Comparison of ENCODE assay signal across 28 mouse cellular contexts in the genomic region with DNA sequence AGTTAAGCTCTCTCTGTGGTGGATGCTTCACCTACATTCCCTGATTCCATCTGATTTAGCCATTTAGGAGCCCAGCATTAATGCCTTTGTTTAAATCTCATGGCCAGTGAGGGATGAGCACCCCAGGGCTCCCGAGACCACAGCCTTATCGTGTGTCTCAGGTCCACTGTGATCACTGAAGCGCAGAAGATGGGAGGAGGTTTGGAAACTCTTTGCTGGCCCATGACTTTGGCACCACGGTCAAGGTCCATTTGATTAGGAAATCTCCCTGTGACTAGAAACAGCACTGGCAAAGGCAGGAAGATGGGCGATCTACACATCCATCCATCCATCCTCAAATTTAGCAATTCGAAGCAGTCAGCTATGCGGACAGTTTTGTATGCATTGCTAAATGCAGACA. TPM values are rescaled to one million over a fixed set of nuclear protein-coding genes. Genes with fewer than 3 reads are reported as not detected.
DNase-seq lines count a peak whose midpoint lies in the region; ATAC-seq and TF ChIP-seq lines count a peak whose summit lies in the region.
"Had no signal": no experiment of that assay in that cellular context is flagged by ENCODE, and none has a peak within 500 bp of the region (broad histone marks: within the 10 kb centered on the region; RNA-seq: fewer than 3 reads in every experiment).

No protein-coding gene starts in this region.

- ATAC-seq in forebrain, postnatal 0 days, result no peak
- ATAC-seq in forebrain, embryonic 12.5 days (ENCODE audit: low FRiP score), result no peak
- ATAC-seq in kidney, embryonic 16.5 days (ENCODE audit: low FRiP score, low TSS enrichment), result peak; percentile 49; the same call in 1 of the 2 replicates
- ATAC-seq: forebrain, embryonic 14.5 days; hindbrain, postnatal 0 days; inflammation-experienced regulatory T-cells, adult 6 months; intestine, embryonic 16.5 days; Patski had no signal

- no peaks in the 10 kb centered on the region for H3K36me3 ChIP-seq in forebrain, postnatal 0 days (ENCODE audit: insufficient read depth)
- no peaks in the 10 kb centered on the region for H3K36me3 ChIP-seq in forebrain, embryonic 12.5 days (replicated peaks)
- H3K36me3 ChIP-seq in kidney, embryonic 16.5 days (ENCODE audit: insufficient read depth, low read length), result no peaks in the 10 kb centered on the region
- H3K36me3 ChIP-seq: embryonic facial prominence, embryonic 12.5 days; embryonic facial prominence, embryonic 15.5 days; G1E; heart, embryonic 10.5 days; heart, embryonic 13.5 days had no signal

- no peaks in the 10 kb centered on the region; the same call in 1 of the 2 replicates for H3K4me1 ChIP-seq in forebrain, postnatal 0 days (ENCODE audit: insufficient read depth)
- H3K4me1 ChIP-seq in forebrain, embryonic 12.5 days, result no peaks in the 10 kb centered on the region
- H3K4me1 ChIP-seq in kidney, embryonic 16.5 days (ENCODE audit: insufficient read depth, low read length), result no peaks in the 10 kb centered on the region
- H3K4me1 ChIP-seq: embryonic facial prominence, embryonic 12.5 days; embryonic facial prominence, embryonic 15.5 days; heart, embryonic 10.5 days; heart, embryonic 13.5 days had no signal

- WGBS in forebrain, postnatal 0 days, result 77% methylated on average over 7 of the region's 7 CpGs
- 84% methylated on average over 7 of the region's 7 CpGs for WGBS in forebrain, embryonic 12.5 days
- WGBS in kidney, embryonic 16.5 days, result 59% methylated on average over 7 of the region's 7 CpGs

- TF ChIP-seq CTCF in forebrain, postnatal 0 days (IDR thresholded peaks at IDR 0.05; ENCODE audit: low read depth), result no peak

- no peaks in the 10 kb centered on the region for H3K27me3 ChIP-seq in forebrain, postnatal 0 days (ENCODE audit: insufficient read depth, low read length)
- H3K27me3 ChIP-seq in forebrain, embryonic 12.5 days, result no peaks in the 10 kb centered on the region
- no peaks in the 10 kb centered on the region for H3K27me3 ChIP-seq in kidney, embryonic 16.5 days (ENCODE audit: insufficient read depth, low read length)
- H3K27me3 ChIP-seq: CH12.LX; embryonic facial prominence, embryonic 12.5 days; embryonic facial prominence, embryonic 15.5 days; heart, embryonic 13.5 days had no signal

- no peak overlapping the region for H3K4me2 ChIP-seq in forebrain, postnatal 0 days (ENCODE audit: low read depth)
- H3K4me2 ChIP-seq in forebrain, embryonic 12.5 days, result no peak overlapping the region
- H3K4me2 ChIP-seq in kidney, embryonic 16.5 days (replicated peaks; ENCODE audit: low read depth, low read length), result no peak overlapping the region
- H3K4me2 ChIP-seq: embryonic facial prominence, embryonic 12.5 days; embryonic facial prominence, embryonic 15.5 days; heart, embryonic 13.5 days; hindbrain, embryonic 14.5 days had no signal

- peak; percentile 17 for DNase-seq in adrenal gland, postnatal 14 days
- no peak for DNase-seq in adrenal gland, postnatal 25 days
- no peak for DNase-seq in forebrain, postnatal 0 days
- DNase-seq in kidney, postnatal 14 days, result no peak
- DNase-seq: B cell, adult 2 months; cerebellum, adult 11 months; cerebellum, adult 2 months; cerebellum, adult 9-11 months; cerebellum, postnatal 25 days; gastrocnemius, postnatal 10 days; gastrocnemius, postnatal 36 days; heart, adult 2 months; heart, postnatal 14 days; heart, postnatal 4 days had no signal

- H3K4me3 ChIP-seq in forebrain, postnatal 0 days (ENCODE audit: low read depth, low read length), result no peak overlapping the region
- H3K4me3 ChIP-seq in forebrain, embryonic 12.5 days (replicated peaks), result no peak overlapping the region
- no peak overlapping the region for H3K4me3 ChIP-seq in kidney, embryonic 16.5 days (ENCODE audit: low read length)
- H3K4me3 ChIP-seq: embryonic facial prominence, embryonic 12.5 days; embryonic facial prominence, embryonic 15.5 days; heart, adult 2 months; heart, embryonic 10.5 days; heart, embryonic 13.5 days had no signal

- no peak overlapping the region for H3K9ac ChIP-seq in forebrain, postnatal 0 days
- no peak overlapping the region for H3K9ac ChIP-seq in forebrain, embryonic 12.5 days
- H3K9ac ChIP-seq in kidney, embryonic 16.5 days (replicated peaks; ENCODE audit: low read length), result no peak overlapping the region
- H3K9ac ChIP-seq: embryonic facial prominence, embryonic 12.5 days; embryonic facial prominence, embryonic 15.5 days; heart, embryonic 13.5 days; hindbrain, embryonic 14.5 days had no signal

- peak overlapping the region; percentile 46 for H3K27ac ChIP-seq in forebrain, postnatal 0 days (ENCODE audit: low read depth, low read length)
- H3K27ac ChIP-seq in forebrain, embryonic 12.5 days, result no peak overlapping the region
- H3K27ac ChIP-seq in kidney, embryonic 16.5 days (ENCODE audit: low read length), result no peak overlapping the region
- H3K27ac ChIP-seq: embryonic facial prominence, embryonic 12.5 days; embryonic facial prominence, embryonic 15.5 days; heart, adult 2 months; heart, embryonic 10.5 days; heart, embryonic 13.5 days; hindbrain, embryonic 14.5 days; hindbrain, postnatal 0 days had no signal

- no peaks in the 10 kb centered on the region for H3K9me3 ChIP-seq in forebrain, postnatal 0 days (ENCODE audit: low read length)
- H3K9me3 ChIP-seq in forebrain, embryonic 12.5 days, result no peaks in the 10 kb centered on the region
- H3K9me3 ChIP-seq in kidney, embryonic 16.5 days (ENCODE audit: low read length), result no peaks in the 10 kb centered on the region
- H3K9me3 ChIP-seq: embryonic facial prominence, embryonic 12.5 days; embryonic facial prominence, embryonic 15.5 days; G1E; heart, embryonic 10.5 days; heart, embryonic 13.5 days had no signal

RNA-seq across cellular contexts. Expression of a gene that starts 44.1 kb away (rescaled TPM):
- 92.3 and 95.3 TPM in 2 replicates for total RNA-seq in adrenal gland, postnatal 14 days (2021)
- 89.9 and 97.1 TPM in 2 replicates for total RNA-seq in adrenal gland, postnatal 25 days (2021)
- 182 and 195 TPM in 2 replicates for total RNA-seq in forebrain, postnatal 0 days (2014; rRNA removed)
- 243 and 265 TPM in 2 replicates for polyA plus RNA-seq in forebrain, postnatal 0 days (2015; fragmentation: Nextera tagmentation; extraction: Ambion mirVana)
- polyA plus RNA-seq in forebrain, embryonic 12.5 days (2016; fragmentation: Nextera tagmentation; extraction: Ambion mirVana), result 265 and 271 TPM in 2 replicates
- 178 and 183 TPM in 2 replicates for polyA plus RNA-seq in kidney, embryonic 16.5 days (2015; fragmentation: Nextera tagmentation; extraction: Ambion mirVana)
